Mouse (Mus musculus) v-Abl transformed pro-B cells (cell line): ENCODE results near the gene Elf4.

ENCODE experiments used
- in situ Hi-C, 2 experiments: fragments of 400-800 bp; cut with MboI; formaldehyde crosslinking; loops; one replicate each; pipeline ENCODE4 v1.15.1; 2025; ENCODE audit not compliant: unreplicated experiment in 2 of 2

Gene Elf4

GRCm38 (mm10) chrX:48409611-48410387 is 53.1 kb downstream of the Elf4 start:
- in situ Hi-C loops: loop anchor here in 1 of 2 experiments (10.0 kb wide), 1 partner anchor 415 kb away; no protein-coding TSS in a partner anchor

- in situ Hi-C loops: loop anchor here in 1 of 2 experiments (10.0 kb wide), 1 partner anchor 410 kb away; no protein-coding TSS in a partner anchor
Measured at GRCm38 (mm10) chrX:48405141-48405540, 57.8 kb downstream of the Elf4 start.

- in situ Hi-C loops: loop anchor here (5.0 to 10.0 kb wide), 3 partner anchors 308 to 405 kb away; no protein-coding TSS in a partner anchor
Measured at GRCm38 (mm10) chrX:48399994-48400393, 62.9 kb downstream of the Elf4 start.

- in situ Hi-C loops: loop anchor here (10.0 kb wide), 2 partner anchors 305 to 375 kb away; no protein-coding TSS in a partner anchor
Measured at GRCm38 (mm10) chrX:48389380-48389779, 73.6 kb downstream of the Elf4 start.

GRCm38 (mm10) chrX:48385927-48386326 is 77.0 kb downstream of the Elf4 start:
- in situ Hi-C loops: loop anchor here (10.0 kb wide), 2 partner anchors 301 to 371 kb away; no protein-coding TSS in a partner anchor

- in situ Hi-C loops: loop anchor here (5.0 to 10.0 kb wide), 4 partner anchors 106 to 369 kb away; no protein-coding TSS in a partner anchor
Measured at GRCm38 (mm10) chrX:48383643-48384042, 79.3 kb downstream of the Elf4 start.

GRCm38 (mm10) chrX:48367841-48368240 is 95.1 kb downstream of the Elf4 start:
- in situ Hi-C loops: no loop called here

GRCm38 (mm10) chrX:48365836-48366577 is 96.9 kb downstream of the Elf4 start:
- in situ Hi-C loops: no loop called here
